Mouse (Mus musculus) layer of hippocampus, postnatal 14 days (tissue): ENCODE results near the gene Fau. TPM values are rescaled to one million over a fixed set of nuclear protein-coding genes. Genes with fewer than 3 reads are reported as not detected.

Source experiments
- DNase-seq, 2 experiments: peaks; one replicate each; pipeline ENCODE4 v3.0.0; 2021 to 2022; ENCODE audit warnings: low spot score in 2 of 2, mixed read lengths in 1 of 2
- total RNA-seq, 2 experiments: library from RNA; stranded (reverse); gene quantifications; 2 replicates each; pipeline ENCODE4 v1.2.3; 2021

Gene Fau
- total RNA-seq, 2 experiments from 2014 or later: 583 to 634 TPM

GRCm38 (mm10) chr19:6045366-6046293, 12.0 kb upstream of the Fau start:
- DNase-seq: no peak

GRCm38 (mm10) chr19:6046294-6047153, 11.1 kb upstream of the Fau start, which contains the start of gene Syvn1:
Syvn1 (plus strand) TSS chr19:6046576.
- peak; percentile 92 to 95 for DNase-seq

- peak in 1 of 2 experiments; percentile 26 for DNase-seq
Observed at GRCm38 (mm10) chr19:6047154-6047898, 10.3 kb upstream of the Fau start.

GRCm38 (mm10) chr19:6047899-6048166, 9.8 kb upstream of the Fau start:
- DNase-seq: no peak

- DNase-seq: no peak
Observed at GRCm38 (mm10) chr19:6048681-6049410, 8.8 kb upstream of the Fau start.

GRCm38 (mm10) chr19:6052516-6052915, 5.1 kb upstream of the Fau start:
- DNase-seq: no peak

GRCm38 (mm10) chr19:6054296-6054695, 3.3 kb upstream of the Fau start:
- DNase-seq: no peak

GRCm38 (mm10) chr19:6056696-6057095, 948 bp upstream of the Fau start:
- DNase-seq: no peak

- DNase-seq: no peak
Observed at GRCm38 (mm10) chr19:6058513-6058912, 869 bp downstream of the Fau start.

GRCm38 (mm10) chr19:6058966-6059365, 1.3 kb downstream of the Fau start:
- no peak for DNase-seq

GRCm38 (mm10) chr19:6061021-6061533, 3.4 kb downstream of the Fau start, which contains the start of gene Znhit2:
Znhit2 (plus strand) TSS chr19:6061192.
- peak; percentile 90 to 96 for DNase-seq

- DNase-seq: peak in 1 of 2 experiments; percentile 36
Observed at GRCm38 (mm10) chr19:6061641-6062302, 4.1 kb downstream of the Fau start.

GRCm38 (mm10) chr19:6062418-6062817, 4.8 kb downstream of the Fau start:
- DNase-seq: no peak

GRCm38 (mm10) chr19:6063081-6063480, 5.4 kb downstream of the Fau start:
- no peak for DNase-seq

- DNase-seq: no peak
Observed at GRCm38 (mm10) chr19:6066571-6066970, 8.9 kb downstream of the Fau start.

- DNase-seq: peak; percentile 82 to 87
Observed at GRCm38 (mm10) chr19:6067011-6067723, 9.5 kb downstream of the Fau start.

- DNase-seq: peak; percentile 86 to 93
Observed at GRCm38 (mm10) chr19:6067724-6068415, 10.2 kb downstream of the Fau start, which contains the start of gene Tm7sf2. Tm7sf2 (minus strand) TSS chr19:6068373.

GRCm38 (mm10) chr19:6068951-6069350, 11.3 kb downstream of the Fau start:
- DNase-seq: no peak
